Mouse (Mus musculus) kidney, adult 2 months (tissue): ENCODE data around the gene Stard3. TPM values are rescaled to one million over a fixed set of nuclear protein-coding genes. Genes with fewer than 3 reads are reported as not detected.

Experiments
- DNase-seq: peaks from one replicate; pipeline ENCODE4 v3.0.0; 2021
- H3K27ac ChIP-seq: fragments of 200-500 bp; 2 replicates; pipeline ENCODE4 v1.5.1; 2012; ENCODE audit warnings: low read depth, low read length, control low read depth, inconsistent platforms; ENCODE audit not compliant: insufficient read depth
- H3K27me3 ChIP-seq: fragments of 200-500 bp; replicated peaks from 2 replicates; pipeline ENCODE4 v1.6.1; 2012; ENCODE audit warnings: mild to moderate bottlenecking, moderate library complexity, low read length, inconsistent platforms; ENCODE audit not compliant: control insufficient read depth, insufficient read depth
- H3K36me3 ChIP-seq: fragments of 200-500 bp; 2 replicates; pipeline ENCODE4 v1.6.1; 2012; ENCODE audit warnings: mild to moderate bottlenecking, moderate library complexity, low read length, inconsistent platforms; ENCODE audit not compliant: control insufficient read depth, insufficient read depth
- H3K4me1 ChIP-seq: fragments of 200-500 bp; 2 replicates; pipeline ENCODE4 v1.6.1; 2011; ENCODE audit warnings: low read length; ENCODE audit not compliant: control insufficient read depth, insufficient read depth
- H3K4me3 ChIP-seq: fragments of 200-500 bp; 2 replicates; pipeline ENCODE4 v1.5.1; 2011; ENCODE audit warnings: mild to moderate bottlenecking, low read depth, low read length, control low read depth; ENCODE audit not compliant: insufficient read depth
- CTCF ChIP-seq: fragments of 200-500 bp; conservative IDR thresholded peaks from 2 replicates; pipeline ENCODE4 v1.5.1; 2011; ENCODE audit warnings: low read depth, mild to moderate bottlenecking, control low read depth, low read length, moderate library complexity, mixed read lengths; ENCODE audit not compliant: insufficient read depth, insufficient read length
- POLR2A ChIP-seq: fragments of 200-500 bp; IDR thresholded peaks from one replicate; pipeline ENCODE4 v1.6.1; 2011; ENCODE audit warnings: low read depth, low read length, control low read depth
- WGBS: fragments of 180-500 bp; shearing (Covaris S2); methylation state at CpG from one replicate; pipeline ENCODE4 v1.1.7; 2018; 5-methylcytosine and 5-hydroxymethylcytosine counted together
- polyA plus RNA-seq: library from polyadenylated mRNA; depleted of rRNA; stranded (reverse); fragments of >200 nt; gene quantifications from 2 replicates; pipeline ENCODE4 v1.2.3, GENCODE M21; 2012

The Stard3 gene
- polyA plus RNA-seq, 1 experiment: 59.1 TPM

DNA sequence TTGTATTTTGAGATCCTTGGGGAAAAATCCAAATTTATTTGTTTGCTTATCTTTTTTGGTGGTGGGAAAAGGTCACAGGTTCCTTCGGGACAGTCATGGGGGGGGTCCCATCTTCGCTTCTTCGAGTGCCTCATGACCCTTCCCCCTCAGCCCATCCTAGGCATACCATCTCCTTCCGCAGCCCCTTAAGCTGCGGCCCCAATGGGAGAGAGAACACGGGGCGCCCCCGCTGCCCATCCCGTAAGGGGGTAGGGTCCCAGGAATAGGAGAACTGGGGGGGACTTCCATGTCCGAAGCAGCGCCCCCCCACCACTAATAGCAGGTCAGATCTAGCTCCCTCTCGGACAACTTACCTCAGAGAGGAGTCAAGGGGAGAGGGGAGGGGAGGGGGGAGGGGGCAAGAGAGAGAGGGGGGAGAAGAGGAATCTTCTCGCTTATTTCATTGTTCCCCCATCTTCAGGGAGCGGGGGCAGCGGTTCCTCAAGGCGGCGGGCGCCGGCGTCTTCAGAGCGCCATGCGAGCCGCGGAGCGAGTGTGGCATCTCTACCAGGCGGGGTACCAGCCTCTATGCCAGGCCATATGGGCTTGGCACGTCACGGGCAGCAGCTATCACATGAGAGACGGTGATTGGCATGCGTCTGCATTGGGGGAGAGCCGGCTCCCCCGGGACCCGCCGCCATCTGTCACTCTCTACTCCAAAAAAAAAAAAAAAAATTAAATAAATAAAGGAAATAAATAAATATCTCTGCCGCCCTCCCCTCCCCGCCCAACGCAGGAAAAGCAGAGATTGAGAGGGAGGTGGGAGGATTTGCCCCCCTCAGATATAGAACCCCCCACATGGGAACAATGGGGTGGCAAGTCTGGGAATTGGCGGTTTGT, 28.8 kb upstream of the Stard3 start, which contains the start of gene Neurod2:
Gene Neurod2 (minus strand): TSS at position 568 of the 879 bp plus-strand sequence.
- no peak for DNase-seq
- Histone ChIP-seq H3K4me1 (no peaks in the 10 kb centered on the region; the same call in 1 of the 2 replicates), H3K36me3 (no peaks in the 10 kb centered on the region), H3K4me3 (peak within 1 kb of the TSS; percentile 13; the same call in 1 of the 2 replicates), H3K27me3 (peaks cover 15% of the 10 kb centered on the region), H3K27ac (no peak within 1 kb of the TSS)
- 6% methylated on average over 38 of the region's 38 CpGs for WGBS
- TF ChIP-seq POLR2A (no peak), CTCF (no peak)

DNA sequence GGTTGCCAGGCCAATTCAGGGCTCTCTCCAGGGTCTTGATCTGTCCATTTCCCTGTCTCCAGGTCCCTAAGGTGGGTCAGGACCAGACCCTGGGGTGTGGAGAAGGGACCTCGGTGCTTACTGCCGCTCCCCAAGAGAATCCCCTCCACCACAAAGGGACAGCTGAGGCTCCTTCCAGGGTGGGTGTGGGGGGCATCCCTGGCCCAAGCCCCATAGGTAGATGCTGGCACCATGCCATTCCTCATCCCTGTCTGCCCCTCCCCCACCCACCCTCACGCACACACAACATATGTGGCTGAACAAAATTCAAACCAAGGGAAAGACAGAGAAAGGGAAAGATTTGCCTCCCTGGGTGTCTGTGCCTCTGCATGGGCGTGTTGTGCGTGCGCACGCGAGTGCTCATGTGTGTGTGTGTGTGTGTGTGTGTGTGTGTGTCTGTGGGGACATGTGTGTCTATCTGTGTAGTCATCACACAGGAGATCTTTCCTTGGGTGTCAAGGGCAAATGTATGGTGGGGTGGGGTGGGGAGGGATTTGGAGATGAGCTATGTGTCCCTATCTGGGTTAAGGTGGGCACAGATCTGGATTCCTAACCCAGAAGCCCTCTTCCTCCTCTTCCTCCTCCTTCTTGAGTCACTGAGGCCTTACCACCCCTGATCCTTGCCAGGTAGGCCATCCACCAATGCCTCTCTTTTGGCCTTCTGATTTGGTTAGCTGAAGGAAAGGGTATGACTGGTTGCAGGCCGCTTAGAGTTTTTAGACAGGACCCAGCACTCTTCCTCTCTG, 28.0 kb upstream of the Stard3 start:
- TF ChIP-seq CTCF: no peak
- TF ChIP-seq POLR2A: no peak
- Histone ChIP-seq H3K36me3 (no peaks in the 10 kb centered on the region), H3K4me1 (no peaks in the 10 kb centered on the region; the same call in 1 of the 2 replicates), H3K27me3 (peaks cover 15% of the 10 kb centered on the region), H3K27ac (no peak overlapping the region), H3K4me3 (no peak overlapping the region)
- DNase-seq: no peak
- 59% methylated on average over 9 of the region's 9 CpGs for WGBS

DNA sequence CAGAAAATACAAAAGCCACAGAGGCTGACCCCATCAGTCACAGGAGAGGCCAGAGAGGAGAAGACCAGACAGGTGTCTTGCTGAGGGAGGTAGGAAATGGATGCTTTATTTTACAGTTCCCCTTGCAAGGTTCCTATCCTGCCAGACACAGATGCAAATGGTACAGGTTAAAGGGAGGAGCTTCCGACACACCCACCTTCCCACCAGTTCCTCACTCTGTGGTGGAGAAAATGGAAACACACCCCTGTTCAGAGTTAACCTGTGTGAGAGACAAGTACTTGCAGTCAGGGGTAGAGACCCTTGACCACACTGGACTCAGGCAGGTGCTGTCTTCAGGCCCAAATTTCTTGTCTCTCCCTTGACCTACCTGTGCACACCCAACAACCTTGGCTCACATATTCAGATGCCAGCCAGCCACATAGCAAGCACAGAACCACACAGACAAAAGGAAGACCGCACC, 27.4 kb upstream of the Stard3 start:
- no peak overlapping the region for H3K4me3 ChIP-seq
- no peak overlapping the region for H3K27ac ChIP-seq
- no peak for DNase-seq
- no peaks in the 10 kb centered on the region for H3K36me3 ChIP-seq
- TF ChIP-seq POLR2A (no peak), CTCF (no peak)
- H3K4me1 ChIP-seq: no peaks in the 10 kb centered on the region; the same call in 1 of the 2 replicates
- 75% methylated on average over 2 of the region's 2 CpGs for WGBS
- peaks cover 15% of the 10 kb centered on the region for H3K27me3 ChIP-seq

DNA sequence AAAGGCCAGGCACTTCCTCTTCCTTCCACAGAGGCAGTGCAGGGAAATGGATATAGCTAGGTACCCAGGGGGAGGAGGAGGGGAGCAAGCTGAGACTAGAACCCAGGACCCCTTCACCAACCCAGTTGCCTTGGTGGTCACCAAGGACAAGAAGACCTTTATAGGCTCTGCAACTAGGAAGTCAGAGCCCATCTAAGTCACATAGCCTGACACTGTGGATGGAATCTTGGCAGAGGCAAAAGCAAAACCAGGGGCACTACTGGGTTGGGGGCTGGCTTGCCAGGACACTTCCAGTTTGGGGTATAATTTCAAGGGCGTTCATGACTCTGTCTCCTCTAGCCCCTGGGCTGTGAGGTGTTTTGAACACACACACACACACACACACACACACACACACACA, 26.8 kb upstream of the Stard3 start:
- no peaks in the 10 kb centered on the region; the same call in 1 of the 2 replicates for H3K4me1 ChIP-seq
- no peak overlapping the region for H3K27ac ChIP-seq
- H3K36me3 ChIP-seq: no peaks in the 10 kb centered on the region
- DNase-seq: no peak
- H3K27me3 ChIP-seq: peaks cover 15% of the 10 kb centered on the region
- 64% methylated on average over 1 of the region's 1 CpGs for WGBS
- no peak overlapping the region for H3K4me3 ChIP-seq
- TF ChIP-seq CTCF: no peak
- TF ChIP-seq POLR2A: no peak

DNA sequence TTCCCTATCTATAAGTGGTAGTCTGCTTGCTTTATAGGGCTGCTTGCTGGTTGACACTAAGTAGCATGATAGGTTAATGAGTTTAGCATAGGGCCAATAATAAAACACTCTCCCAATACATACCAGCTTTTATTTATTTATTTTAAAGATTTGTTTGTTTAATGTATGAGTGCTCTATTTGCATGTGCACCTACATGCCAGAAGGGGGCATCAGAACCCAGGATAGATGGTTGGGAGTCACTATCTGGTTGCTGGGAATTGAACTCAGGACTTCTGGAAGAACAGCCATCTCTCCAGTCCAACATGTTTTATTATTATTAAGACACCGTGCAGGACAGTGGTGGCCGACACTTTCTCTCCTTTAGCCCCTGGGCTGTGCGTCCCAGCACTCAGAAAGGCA, 26.0 kb upstream of the Stard3 start:
- DNase-seq: no peak
- Histone ChIP-seq H3K4me3 (no peak overlapping the region), H3K27ac (no peak overlapping the region), H3K36me3 (no peaks in the 10 kb centered on the region), H3K27me3 (peaks cover 14% of the 10 kb centered on the region), H3K4me1 (no peaks in the 10 kb centered on the region; the same call in 1 of the 2 replicates)
- 83% methylated on average over 3 of the region's 3 CpGs for WGBS
- TF ChIP-seq CTCF (no peak), POLR2A (no peak)

DNA sequence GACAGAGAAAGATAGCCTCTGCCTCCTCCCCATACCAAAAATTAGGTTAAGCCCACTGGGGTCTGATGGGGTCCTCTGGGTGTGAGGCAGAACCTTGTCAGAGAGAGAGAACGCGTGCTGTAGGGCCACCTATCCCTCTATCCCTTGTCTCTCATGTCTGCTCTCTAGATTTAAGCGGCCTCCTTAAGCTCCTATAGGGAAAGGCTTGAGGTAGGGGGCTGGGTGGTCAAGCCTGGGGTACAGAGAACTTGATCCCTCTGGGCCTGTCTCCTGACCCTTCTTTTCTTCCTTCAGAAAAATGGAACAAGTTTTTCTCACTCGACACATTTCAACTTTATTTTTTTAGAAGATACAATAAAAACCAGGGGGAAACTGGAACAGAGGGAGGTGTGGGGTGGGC, 25.3 kb upstream of the Stard3 start:
- H3K27me3 ChIP-seq: peaks cover 10% of the 10 kb centered on the region
- H3K4me1 ChIP-seq: no peaks in the 10 kb centered on the region
- H3K27ac ChIP-seq: no peak overlapping the region
- 78% methylated on average over 4 of the region's 4 CpGs for whole genome bisulfite sequencing
- TF ChIP-seq POLR2A (no peak), CTCF (no peak)
- H3K36me3 ChIP-seq: no peaks in the 10 kb centered on the region
- H3K4me3 ChIP-seq: no peak overlapping the region
- no peak for DNase-seq

DNA sequence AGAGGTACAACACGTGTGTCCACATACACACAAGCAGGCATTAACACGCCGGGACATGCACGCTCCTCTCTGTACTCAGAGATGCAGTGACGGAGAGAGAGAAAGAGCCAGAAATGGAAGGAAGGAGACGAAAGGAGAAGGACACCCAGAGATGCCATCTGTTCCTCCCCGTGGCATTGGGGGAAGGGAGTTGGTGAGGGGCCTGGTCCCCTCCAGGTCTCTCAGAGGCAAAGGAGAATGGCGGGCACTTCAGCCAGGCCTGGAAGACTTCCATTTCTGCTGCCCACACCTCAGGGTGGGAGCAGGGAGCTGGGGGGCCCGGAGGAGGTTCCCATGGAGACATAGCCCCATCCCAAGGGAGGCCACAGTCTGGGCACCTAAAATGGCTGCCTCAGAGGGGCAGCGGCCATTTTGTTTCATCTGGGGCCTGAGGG, 24.9 kb upstream of the Stard3 start:
- no peak overlapping the region for H3K4me3 ChIP-seq
- no peak for DNase-seq
- 81% methylated on average over 10 of the region's 10 CpGs for WGBS
- H3K36me3 ChIP-seq: no peaks in the 10 kb centered on the region
- no peak overlapping the region for H3K27ac ChIP-seq
- TF ChIP-seq POLR2A: no peak
- no peaks in the 10 kb centered on the region for H3K4me1 ChIP-seq
- peaks cover 8% of the 10 kb centered on the region for H3K27me3 ChIP-seq
